Mouse (Mus musculus) intestine, embryonic 15.5 days (tissue): ENCODE measurements around the gene Timp2. TPM values are rescaled to one million over a fixed set of nuclear protein-coding genes. Genes with fewer than 3 reads are reported as not detected.

Experiments
- polyA plus RNA-seq: library from polyadenylated mRNA; unstranded; fragments of >200 nt; fragmentation: Nextera tagmentation; extraction: Ambion mirVana; gene quantifications from 2 replicates; pipeline ENCODE4 v1.2.1, GENCODE M21; 2015

Timp2 gene
- polyA plus RNA-seq, 1 experiment from 2014 or later, result 60.2 TPM

Other genes with a start within 250 kb of the Timp2 start
- 0.08 and 0.16 TPM in 2 replicates for gene Dnah17, start 225.1 kb downstream of the Timp2 start, polyA plus RNA-seq
- 11.6 and 12.1 TPM in 2 replicates for gene Cyth1, start 107.1 kb downstream of the Timp2 start, polyA plus RNA-seq
- 16.8 and 19.7 TPM in 2 replicates for gene Usp36, start 65.5 kb downstream of the Timp2 start, polyA plus RNA-seq
- 0.23 and 0.24 TPM in 2 replicates for gene Cep295nl, start 13.2 kb downstream of the Timp2 start, polyA plus RNA-seq
- 153 and 171 TPM in 2 replicates for gene Lgals3bp, start 46.4 kb upstream of the Timp2 start, polyA plus RNA-seq
- gene Cant1, start 63.3 kb upstream of the Timp2 start, polyA plus RNA-seq, result 39.7 and 44.3 TPM in 2 replicates
- 6.3 and 6.6 TPM in 2 replicates for gene C1qtnf1, start 72.5 kb upstream of the Timp2 start, polyA plus RNA-seq
- 13.1 and 14.7 TPM in 2 replicates for gene Engase, start 121.1 kb upstream of the Timp2 start, polyA plus RNA-seq